Mouse (Mus musculus): Measurements from ENCODE around the gene Vmn1r172. TPM values are rescaled to one million over a fixed set of nuclear protein-coding genes. Genes with fewer than 3 reads are reported as not detected.
"Not testable (repeated sequence)": the region's sequence is repeated elsewhere in the genome, so short reads cannot be mapped to it uniquely, and the experiment has no call there.

Vmn1r172 gene
- not detected in 2 replicates for polyA plus RNA-seq (2014; fragmentation: Nextera tagmentation; extraction: Ambion mirVana)

- Histone ChIP-seq H3K4me3 (ENCODE audit: low read depth, low read length) (no peak within 1 kb of the TSS), H3K27me3 (ENCODE audit: control insufficient read depth, insufficient read depth, low read length) (no peaks in the 10 kb centered on the region), H3K4me2 (replicated peaks; ENCODE audit: low read depth, low read length) (no peak within 1 kb of the TSS), H3K36me3 (ENCODE audit: control insufficient read depth, insufficient read depth, low read length) (no peaks in the 10 kb centered on the region), H3K4me1 (replicated peaks; ENCODE audit: control insufficient read depth, insufficient read depth, low read length) (no peaks in the 10 kb centered on the region), H3K9me3 (ENCODE audit: control insufficient read depth, low read length) (no peaks in the 10 kb centered on the region), H3K27ac (ENCODE audit: low read depth, low read length) (no peak within 1 kb of the TSS), H3K9ac (ENCODE audit: low read depth, low read length) (no peak within 1 kb of the TSS)
- DNase-seq (ENCODE audit: low spot score) (no peak), ATAC-seq (ENCODE audit: low FRiP score) (no peak)
- WGBS = 77% methylated on average over 2 of the region's 2 CpGs
These were observed at the start of gene Vmn1r172 for GRCm38 (mm10) chr7:23658016-23658415. Gene Vmn1r172, plus strand, starts transcription at chr7:23658316.

- DNase-seq (ENCODE audit: low spot score) = no peak
- H3K9me3 ChIP-seq (ENCODE audit: control insufficient read depth, low read length) = no peaks in the 10 kb centered on the region
These were observed 27.7 kb upstream of the Vmn1r172 start, which contains the start of gene Vmn1r171 for GRCm38 (mm10) chr7:23630422-23630821. Gene Vmn1r171, plus strand, starts transcription at chr7:23630722.

GRCm38 (mm10) chr7:23700403-23700802 lies 42.3 kb downstream of the Vmn1r172 start, which contains the start of gene Vmn1r173:
Gene Vmn1r173, plus strand, starts transcription at chr7:23700703.
- H3K4me3 ChIP-seq (ENCODE audit: low read depth, low read length); H3K4me1 ChIP-seq (replicated peaks; ENCODE audit: control insufficient read depth, insufficient read depth, low read length): not testable (repeated sequence)

More at GRCm38 (mm10) chr7:23630422-23630821, 27.7 kb upstream of the Vmn1r172 start, which contains the start of gene Vmn1r171:
- Histone ChIP-seq H3K27ac (ENCODE audit: low read depth, low read length) (no peak within 1 kb of the TSS), H3K4me3 (ENCODE audit: low read depth, low read length) (no peak within 1 kb of the TSS), H3K36me3 (ENCODE audit: control insufficient read depth, insufficient read depth, low read length) (no peaks in the 10 kb centered on the region), H3K9ac (ENCODE audit: low read depth, low read length) (no peak within 1 kb of the TSS), H3K27me3 (ENCODE audit: control insufficient read depth, insufficient read depth, low read length) (no peaks in the 10 kb centered on the region), H3K4me1 (replicated peaks; ENCODE audit: control insufficient read depth, insufficient read depth, low read length) (no peaks in the 10 kb centered on the region), H3K4me2 (replicated peaks; ENCODE audit: low read depth, low read length) (no peak within 1 kb of the TSS)
- ATAC-seq (ENCODE audit: low FRiP score) = no peak

More at GRCm38 (mm10) chr7:23700403-23700802, 42.3 kb downstream of the Vmn1r172 start, which contains the start of gene Vmn1r173:
- WGBS = 60% methylated on average over 1 of the region's 1 CpGs
- H3K9ac ChIP-seq (ENCODE audit: low read depth, low read length); ATAC-seq (ENCODE audit: low FRiP score); DNase-seq (ENCODE audit: low spot score); H3K4me2 ChIP-seq (replicated peaks; ENCODE audit: low read depth, low read length); H3K27me3 ChIP-seq (ENCODE audit: control insufficient read depth, insufficient read depth, low read length); H3K27ac ChIP-seq (ENCODE audit: low read depth, low read length); H3K36me3 ChIP-seq (ENCODE audit: control insufficient read depth, insufficient read depth, low read length); H3K9me3 ChIP-seq (ENCODE audit: control insufficient read depth, low read length): not testable (repeated sequence)

Other genes with a start within 250 kb of the Vmn1r172 start
- gene Vmn1r167, start 151.1 kb upstream of the Vmn1r172 start, polyA plus RNA-seq (2014; fragmentation: Nextera tagmentation; extraction: Ambion mirVana) = not detected in 2 replicates
- not detected in 2 replicates for gene Vmn1r168, start 118.6 kb upstream of the Vmn1r172 start, polyA plus RNA-seq (2014; fragmentation: Nextera tagmentation; extraction: Ambion mirVana)
- not detected in 2 replicates for gene Vmn1r169, start 82.8 kb upstream of the Vmn1r172 start, polyA plus RNA-seq (2014; fragmentation: Nextera tagmentation; extraction: Ambion mirVana)
- not detected in 2 replicates for gene Vmn1r170, start 52.1 kb upstream of the Vmn1r172 start, polyA plus RNA-seq (2014; fragmentation: Nextera tagmentation; extraction: Ambion mirVana)
- not detected in 2 replicates for gene Vmn1r171, start 27.6 kb upstream of the Vmn1r172 start, polyA plus RNA-seq (2014; fragmentation: Nextera tagmentation; extraction: Ambion mirVana)
- not detected in 2 replicates for gene Vmn1r173, start 42.4 kb downstream of the Vmn1r172 start, polyA plus RNA-seq (2014; fragmentation: Nextera tagmentation; extraction: Ambion mirVana)
- not detected in 2 replicates for gene Vmn1r174, start 94.0 kb downstream of the Vmn1r172 start, polyA plus RNA-seq (2014; fragmentation: Nextera tagmentation; extraction: Ambion mirVana)
- not detected in 2 replicates for gene Vmn1r175, start 152.3 kb downstream of the Vmn1r172 start, polyA plus RNA-seq (2014; fragmentation: Nextera tagmentation; extraction: Ambion mirVana)
- gene Vmn1r176, start 179.1 kb downstream of the Vmn1r172 start, polyA plus RNA-seq (2014; fragmentation: Nextera tagmentation; extraction: Ambion mirVana) = not detected in 2 replicates
- gene Vmn1r177, start 208.1 kb downstream of the Vmn1r172 start, polyA plus RNA-seq (2014; fragmentation: Nextera tagmentation; extraction: Ambion mirVana) = not detected in 2 replicates
- gene Vmn1r178, start 233.7 kb downstream of the Vmn1r172 start, polyA plus RNA-seq (2014; fragmentation: Nextera tagmentation; extraction: Ambion mirVana) = not detected in 2 replicates